Mouse (Mus musculus) forebrain, embryonic 12.5 days (tissue): ENCODE measurements around the gene 2010111I01Rik. TPM values are rescaled to one million over a fixed set of nuclear protein-coding genes. Genes with fewer than 3 reads are reported as not detected.
"Not testable (repeated sequence)": the region's sequence is repeated elsewhere in the genome, so short reads cannot be mapped to it uniquely, and the experiment has no call there.

ENCODE experiments used
- ATAC-seq: fragments of 200-750 bp; cut with Nextera tagmentation; 2 replicates; pipeline ENCODE4 v1.8.0; 2017; ENCODE audit warnings: moderate TSS enrichment; ENCODE audit not compliant: low FRiP score
- H3K27ac ChIP-seq: fragments of 300-500 bp; sonication (generic); 2 replicates; pipeline ENCODE4 v1.5.1; 2016; ENCODE audit warnings: mild to moderate bottlenecking
- H3K27me3 ChIP-seq: fragments of 300-500 bp; sonication (generic); 2 replicates; pipeline ENCODE4 v1.6.1; 2016; ENCODE audit warnings: mild to moderate bottlenecking
- H3K36me3 ChIP-seq: fragments of 300-500 bp; sonication (generic); replicated peaks from 2 replicates; pipeline ENCODE4 v1.6.1; 2016; ENCODE audit warnings: mild to moderate bottlenecking
- H3K4me1 ChIP-seq: fragments of 300-500 bp; sonication (generic); 2 replicates; pipeline ENCODE4 v1.6.1; 2016
- H3K4me2 ChIP-seq: fragments of 300-500 bp; sonication (generic); 2 replicates; pipeline ENCODE4 v1.6.1; 2016; ENCODE audit warnings: mild to moderate bottlenecking, moderate library complexity
- H3K4me3 ChIP-seq: fragments of 300-500 bp; sonication (generic); replicated peaks from 2 replicates; pipeline ENCODE4 v1.5.1; 2016; ENCODE audit warnings: mild to moderate bottlenecking
- H3K9ac ChIP-seq: fragments of 300-500 bp; sonication (generic); 2 replicates; pipeline ENCODE4 v1.6.1; 2016; ENCODE audit warnings: mild to moderate bottlenecking
- H3K9me3 ChIP-seq: fragments of 300-500 bp; sonication (generic); 2 replicates; pipeline ENCODE4 v1.6.1; 2016
- WGBS: fragments of 180-500 bp; shearing (Covaris S2); methylation state at CpG from one replicate; pipeline ENCODE4 v1.1.7; 2016; 5-methylcytosine and 5-hydroxymethylcytosine counted together
- polyA plus RNA-seq: library from polyadenylated mRNA; unstranded; fragments of >200 nt; fragmentation: Nextera tagmentation; extraction: Ambion mirVana; gene quantifications from 2 replicates; pipeline ENCODE4 v1.2.1, GENCODE M21; 2016

Gene 2010111I01Rik
- polyA plus RNA-seq, 1 experiment from 2014 or later, result 34.3 TPM

DNA sequence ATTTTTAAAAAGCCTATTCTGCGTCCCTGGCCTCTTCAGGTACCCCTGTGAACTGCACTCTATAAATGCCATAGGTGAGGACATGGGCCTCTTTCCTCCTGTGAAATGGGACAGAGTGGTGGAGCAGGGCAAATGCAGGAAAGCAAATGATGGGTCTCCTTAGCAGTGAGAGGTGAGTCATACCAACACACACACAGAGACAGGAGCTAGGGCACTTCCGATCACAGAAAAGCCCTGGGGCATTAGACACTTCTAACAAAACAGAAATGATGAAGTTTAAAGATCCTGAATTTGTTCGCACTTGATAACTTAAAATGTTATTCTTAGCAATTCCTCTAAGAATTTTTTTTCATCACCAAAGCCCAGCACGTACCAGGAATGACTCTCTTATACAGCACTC, 375.3 kb downstream of the 2010111I01Rik start:
- no peak overlapping the region for H3K4me3 ChIP-seq
- WGBS, result 89% methylated on average over 4 of the region's 4 CpGs
- no peak for ATAC-seq

DNA sequence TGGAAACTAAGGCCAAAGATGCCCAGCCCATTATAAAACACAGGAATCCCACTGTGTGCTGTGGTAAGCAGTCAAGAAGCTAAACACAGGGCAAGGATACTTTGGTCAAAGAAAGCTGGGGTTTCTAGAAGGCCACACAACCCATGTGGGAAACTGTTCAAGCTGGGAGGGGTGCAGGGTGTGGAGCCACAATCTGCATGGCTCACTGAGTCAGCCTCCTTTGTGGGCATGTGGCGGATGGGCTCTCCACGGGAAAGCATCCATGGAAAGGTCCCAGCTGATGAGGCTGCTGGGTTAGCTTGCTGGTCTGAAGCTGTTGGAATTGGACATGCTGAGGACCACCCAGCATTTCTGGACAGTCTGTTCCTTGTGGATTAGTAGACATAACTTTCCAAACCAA, 378.1 kb downstream of the 2010111I01Rik start:
- Histone ChIP-seq H3K4me2 (no peak overlapping the region), H3K27me3 (no peaks in the 10 kb centered on the region), H3K9me3 (no peaks in the 10 kb centered on the region), H3K9ac (no peak overlapping the region), H3K4me3 (no peak overlapping the region), H3K36me3 (no peaks in the 10 kb centered on the region), H3K27ac (no peak overlapping the region), H3K4me1 (no peaks in the 10 kb centered on the region)
- 88% methylated on average over 2 of the region's 2 CpGs for WGBS
- no peak for ATAC-seq

More for the DNA sequence above, 375.3 kb downstream of the 2010111I01Rik start:
- Histone ChIP-seq H3K27ac (no peak overlapping the region), H3K4me2 (no peak overlapping the region), H3K36me3 (no peaks in the 10 kb centered on the region), H3K9me3 (no peaks in the 10 kb centered on the region), H3K27me3 (no peaks in the 10 kb centered on the region), H3K9ac (no peak overlapping the region), H3K4me1 (peaks cover 18% of the 10 kb centered on the region)

DNA sequence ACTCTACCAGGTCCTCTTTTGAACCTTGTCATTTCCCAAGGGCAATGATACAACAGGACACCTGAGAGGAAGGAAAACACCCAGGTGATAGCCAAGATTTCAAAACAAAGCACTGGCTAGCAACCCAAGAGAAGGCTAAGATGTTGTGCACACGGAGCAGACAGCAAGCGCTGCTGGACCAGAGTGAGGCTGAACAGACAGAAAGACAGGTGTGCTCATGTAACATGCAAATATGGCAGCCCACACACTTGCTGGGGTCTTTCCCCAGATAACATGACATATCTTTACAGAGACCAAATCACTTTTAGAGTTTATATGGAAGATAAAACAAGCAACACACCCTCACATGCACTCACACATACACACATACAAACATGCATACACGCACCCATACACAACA, 379.8 kb downstream of the 2010111I01Rik start:
- WGBS, result 93% methylated on average over 3 of the region's 3 CpGs
- no peaks in the 10 kb centered on the region for H3K27me3 ChIP-seq
- no peaks in the 10 kb centered on the region for H3K36me3 ChIP-seq
- H3K27ac ChIP-seq, result no peak overlapping the region
- no peak overlapping the region for H3K9ac ChIP-seq
- no peaks in the 10 kb centered on the region for H3K9me3 ChIP-seq
- H3K4me1 ChIP-seq, result no peaks in the 10 kb centered on the region
- no peak overlapping the region for H3K4me3 ChIP-seq
- ATAC-seq, result no peak
- H3K4me2 ChIP-seq, result no peak overlapping the region

DNA sequence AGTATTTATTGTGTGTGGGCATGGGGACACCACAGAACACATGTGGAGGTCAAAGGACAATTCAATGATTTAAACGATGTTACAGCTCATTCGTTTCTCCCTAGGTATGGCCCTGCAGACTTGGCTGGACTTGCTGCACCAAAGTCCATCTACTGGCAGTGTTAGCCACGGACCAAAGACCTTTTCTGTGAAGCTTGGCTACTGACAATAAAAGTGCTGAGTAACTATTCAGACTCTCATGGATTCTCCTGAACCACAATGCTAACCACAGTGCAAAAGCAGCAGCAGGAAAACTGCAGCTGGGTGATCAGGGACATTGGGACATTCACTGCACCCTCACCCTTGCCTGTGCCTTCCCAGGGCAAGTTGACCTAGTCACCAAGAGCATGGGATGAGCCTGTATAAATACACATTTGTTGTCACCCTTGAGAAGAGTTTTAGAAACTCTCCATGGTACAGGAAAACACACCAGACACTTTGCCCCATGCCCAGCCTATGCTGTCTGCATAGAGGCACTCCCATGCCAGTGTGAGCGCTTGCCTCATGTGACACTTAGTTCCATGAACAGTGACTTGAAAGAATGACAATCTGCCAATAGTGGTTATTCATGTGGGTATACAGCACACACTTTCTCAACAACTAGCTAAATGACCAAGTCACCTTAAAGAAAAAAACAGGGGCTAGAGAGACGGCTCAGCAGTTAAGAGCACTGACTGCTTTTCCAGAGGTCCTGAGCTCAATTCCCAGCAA, 381.0 kb downstream of the 2010111I01Rik start:
- H3K4me2 ChIP-seq, result no peak overlapping the region
- H3K36me3 ChIP-seq, result no peaks in the 10 kb centered on the region
- H3K27ac ChIP-seq, result no peak overlapping the region
- H3K9me3 ChIP-seq, result no peaks in the 10 kb centered on the region
- H3K4me3 ChIP-seq, result no peak overlapping the region
- H3K4me1 ChIP-seq, result no peaks in the 10 kb centered on the region
- H3K27me3 ChIP-seq, result no peaks in the 10 kb centered on the region
- no peak for ATAC-seq
- no peak overlapping the region for H3K9ac ChIP-seq
- WGBS, result 81% methylated on average over 5 of the region's 5 CpGs

DNA sequence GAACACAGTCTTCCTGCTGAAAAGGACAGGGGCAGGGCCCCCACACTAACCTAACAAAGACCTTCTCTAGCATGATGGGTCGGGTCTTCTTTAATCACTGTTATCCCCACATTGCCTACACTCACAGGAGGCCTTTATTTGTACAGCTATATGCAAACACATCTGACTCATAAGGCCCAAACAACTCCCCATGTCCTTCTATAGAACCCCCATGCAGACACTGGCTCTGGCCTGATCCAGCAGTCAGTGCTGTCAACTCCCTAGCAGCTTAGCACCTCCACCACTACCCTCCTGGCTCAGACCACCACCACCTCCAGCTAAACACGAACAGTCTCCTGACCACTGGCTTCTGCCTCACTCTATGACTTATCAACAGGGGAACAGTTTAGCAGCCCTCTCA, 382.9 kb downstream of the 2010111I01Rik start:
- no peaks in the 10 kb centered on the region for H3K27me3 ChIP-seq
- no peak for ATAC-seq
- 92% methylated on average over 2 of the region's 2 CpGs for WGBS

DNA sequence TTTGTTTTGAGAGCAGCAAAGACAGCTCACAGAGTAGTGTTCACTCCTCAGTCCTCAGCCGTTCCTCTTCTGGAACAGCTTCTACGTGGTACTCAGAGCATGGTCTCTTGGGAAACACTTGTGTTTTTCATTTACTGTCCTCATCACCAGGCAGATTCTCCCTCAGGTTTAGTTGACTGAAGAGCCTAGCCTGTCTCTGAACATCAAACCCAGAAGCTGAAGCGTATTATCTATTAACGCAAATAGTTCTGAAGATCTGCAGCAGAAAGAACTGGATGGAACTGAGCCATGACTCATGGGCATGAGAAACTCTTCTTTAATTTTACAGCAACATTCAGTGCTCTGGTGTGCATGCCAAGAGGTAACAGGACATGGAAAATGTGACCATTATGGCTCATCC, 385.4 kb downstream of the 2010111I01Rik start:
- H3K36me3 ChIP-seq, result no peaks in the 10 kb centered on the region
- no peaks in the 10 kb centered on the region for H3K4me1 ChIP-seq
- ATAC-seq, result no peak
- 92% methylated on average over 4 of the region's 4 CpGs for WGBS
- no peaks in the 10 kb centered on the region for H3K9me3 ChIP-seq
- H3K4me2 ChIP-seq, result no peak overlapping the region
- H3K4me3 ChIP-seq, result no peak overlapping the region
- H3K27me3 ChIP-seq, result no peaks in the 10 kb centered on the region
- no peak overlapping the region for H3K27ac ChIP-seq
- H3K9ac ChIP-seq, result no peak overlapping the region

More for the DNA sequence above, 382.9 kb downstream of the 2010111I01Rik start:
- Histone ChIP-seq H3K9me3 (no peaks in the 10 kb centered on the region), H3K27ac (no peak overlapping the region), H3K4me3 (no peak overlapping the region), H3K9ac (no peak overlapping the region), H3K36me3 (no peaks in the 10 kb centered on the region), H3K4me2 (no peak overlapping the region), H3K4me1 (no peaks in the 10 kb centered on the region)

DNA sequence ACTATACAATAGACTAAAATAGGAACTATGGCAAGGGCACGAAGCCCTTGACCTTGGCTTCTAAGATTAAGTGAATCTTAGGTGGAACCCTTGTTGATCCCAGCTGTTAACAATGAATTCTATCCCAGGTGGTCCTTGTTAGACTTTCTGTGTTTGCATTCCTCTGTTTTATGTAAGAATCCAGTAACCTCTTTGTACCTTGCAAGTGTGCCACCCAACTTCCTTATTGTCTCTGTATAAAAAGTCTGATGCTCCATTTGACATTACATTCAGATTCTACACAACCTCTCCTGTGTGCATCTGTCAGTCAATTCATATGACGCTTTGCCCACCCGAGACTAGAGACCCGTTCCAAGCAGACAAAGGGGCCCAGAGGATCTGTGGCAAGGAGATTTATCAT, 388.6 kb downstream of the 2010111I01Rik start:
- not testable (repeated sequence) for H3K4me2 ChIP-seq, H3K27me3 ChIP-seq, H3K9ac ChIP-seq, ATAC-seq, H3K9me3 ChIP-seq, H3K4me1 ChIP-seq, H3K36me3 ChIP-seq, H3K27ac ChIP-seq, H3K4me3 ChIP-seq
- 83% methylated on average over 4 of the region's 4 CpGs for WGBS

DNA sequence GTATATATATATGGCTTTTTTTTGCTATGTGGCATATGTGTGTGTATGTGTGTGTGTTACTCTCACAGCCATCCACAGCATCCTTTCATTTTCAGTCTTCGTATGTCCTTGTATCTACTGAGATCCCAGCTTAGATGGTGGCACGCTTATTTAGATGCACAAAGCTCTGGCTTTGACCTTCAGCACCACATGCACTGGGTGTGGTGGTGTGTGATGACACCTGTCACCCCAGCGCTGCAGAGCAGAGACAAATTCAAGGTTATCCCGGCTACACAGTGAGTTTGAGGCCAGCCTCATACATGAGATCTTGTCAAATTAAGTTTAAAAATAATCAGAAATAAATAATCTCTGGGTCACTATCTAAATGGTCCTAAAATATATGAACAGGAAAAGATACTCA, 391.4 kb downstream of the 2010111I01Rik start:
- Histone ChIP-seq H3K27ac (no peak overlapping the region), H3K27me3 (no peaks in the 10 kb centered on the region), H3K9me3 (no peaks in the 10 kb centered on the region), H3K4me1 (no peaks in the 10 kb centered on the region), H3K9ac (no peak overlapping the region), H3K4me3 (no peak overlapping the region), H3K36me3 (no peaks in the 10 kb centered on the region), H3K4me2 (no peak overlapping the region)
- WGBS, result 95% methylated on average over 4 of the region's 4 CpGs
- no peak for ATAC-seq

DNA sequence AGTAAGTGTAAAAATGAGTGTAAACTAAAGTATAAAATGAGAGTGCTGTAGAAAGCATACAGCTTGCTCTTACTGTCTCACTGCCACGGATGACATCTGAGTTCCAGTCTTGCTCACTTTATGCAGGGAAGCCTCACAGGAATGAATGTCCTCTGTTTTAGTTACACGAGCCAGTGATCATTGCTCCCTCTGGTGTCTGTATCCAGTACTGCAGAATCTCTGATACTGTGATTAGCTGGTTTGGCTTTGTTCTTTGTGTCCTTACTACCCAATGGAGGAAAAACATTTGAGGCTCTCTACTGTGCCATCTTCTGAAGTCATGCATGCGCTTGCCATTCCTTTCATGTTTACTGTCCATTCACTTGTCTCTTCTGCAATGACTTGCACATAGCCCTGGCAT, 391.9 kb downstream of the 2010111I01Rik start:
- Histone ChIP-seq H3K9me3 (no peaks in the 10 kb centered on the region), H3K4me2 (no peak overlapping the region), H3K4me3 (no peak overlapping the region), H3K36me3 (no peaks in the 10 kb centered on the region), H3K4me1 (no peaks in the 10 kb centered on the region), H3K27me3 (no peaks in the 10 kb centered on the region), H3K27ac (no peak overlapping the region), H3K9ac (no peak overlapping the region)
- no peak for ATAC-seq
- 35% methylated on average over 3 of the region's 3 CpGs for WGBS

DNA sequence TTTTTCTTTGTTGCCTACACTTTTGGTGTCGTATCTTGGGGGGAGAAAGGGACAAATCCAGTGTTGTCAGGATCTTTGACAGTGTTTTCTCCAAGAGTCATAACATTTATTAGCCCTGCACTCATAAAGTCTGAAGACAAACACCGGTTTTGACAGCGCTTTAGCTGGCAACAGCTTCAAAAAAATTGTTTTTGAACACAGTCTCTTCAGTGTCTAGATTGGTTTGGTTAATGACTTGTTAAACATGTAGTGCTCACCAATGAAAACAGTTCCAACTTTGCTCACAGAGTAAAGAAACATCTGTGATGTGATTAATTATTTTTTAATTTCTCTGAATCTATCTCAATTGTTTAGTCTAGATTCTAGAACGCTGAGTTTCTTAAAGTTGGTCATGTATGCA, 394.7 kb downstream of the 2010111I01Rik start:
- Histone ChIP-seq H3K9ac (no peak overlapping the region), H3K4me1 (no peaks in the 10 kb centered on the region), H3K36me3 (no peaks in the 10 kb centered on the region), H3K9me3 (no peaks in the 10 kb centered on the region), H3K4me2 (no peak overlapping the region), H3K27ac (no peak overlapping the region), H3K4me3 (no peak overlapping the region), H3K27me3 (no peaks in the 10 kb centered on the region)
- ATAC-seq, result no peak
- 87% methylated on average over 4 of the region's 4 CpGs for WGBS

DNA sequence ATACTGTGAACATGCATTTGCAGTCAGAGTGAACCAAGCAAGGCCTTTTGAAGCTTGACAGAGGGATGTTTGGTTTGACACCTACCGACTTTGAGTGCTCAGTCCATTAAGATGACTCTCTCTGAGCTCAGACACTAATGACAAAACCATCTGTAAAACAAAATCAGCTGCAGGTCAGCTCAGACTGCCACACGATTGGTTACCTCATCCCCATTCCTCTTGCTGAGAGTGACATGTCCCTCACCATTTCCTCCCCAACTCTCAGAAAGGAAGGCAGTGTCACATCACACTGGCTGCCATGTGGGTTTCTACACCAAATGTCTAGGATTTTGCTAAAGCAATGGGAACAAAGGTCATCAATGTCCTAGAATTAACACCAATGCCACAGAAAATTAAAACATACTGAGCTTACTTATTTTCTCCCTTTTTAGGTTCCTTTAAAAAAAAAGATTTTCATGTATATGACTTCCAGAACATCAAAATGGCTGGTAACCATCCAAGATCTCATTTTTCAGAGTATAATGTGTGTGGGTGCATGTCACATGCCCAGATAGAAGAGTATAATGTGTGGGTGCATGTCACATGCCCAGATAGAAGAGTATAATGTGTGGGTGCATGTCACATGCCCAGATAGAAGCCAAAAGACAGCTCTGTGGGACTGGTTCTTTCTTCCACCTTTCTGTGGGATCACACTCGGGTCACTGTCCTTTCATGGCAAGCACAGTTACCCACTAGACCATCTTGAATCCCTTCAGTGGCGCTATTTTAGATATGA, 395.6 kb downstream of the 2010111I01Rik start:
- H3K4me3 ChIP-seq, result no peak overlapping the region
- H3K9ac ChIP-seq, result no peak overlapping the region
- no peak for ATAC-seq
- H3K36me3 ChIP-seq, result no peaks in the 10 kb centered on the region
- H3K27ac ChIP-seq, result no peak overlapping the region
- H3K27me3 ChIP-seq, result no peaks in the 10 kb centered on the region
- no peak overlapping the region for H3K4me2 ChIP-seq
- H3K4me1 ChIP-seq, result no peaks in the 10 kb centered on the region
- WGBS, result 82% methylated on average over 4 of the region's 4 CpGs
- no peaks in the 10 kb centered on the region for H3K9me3 ChIP-seq

DNA sequence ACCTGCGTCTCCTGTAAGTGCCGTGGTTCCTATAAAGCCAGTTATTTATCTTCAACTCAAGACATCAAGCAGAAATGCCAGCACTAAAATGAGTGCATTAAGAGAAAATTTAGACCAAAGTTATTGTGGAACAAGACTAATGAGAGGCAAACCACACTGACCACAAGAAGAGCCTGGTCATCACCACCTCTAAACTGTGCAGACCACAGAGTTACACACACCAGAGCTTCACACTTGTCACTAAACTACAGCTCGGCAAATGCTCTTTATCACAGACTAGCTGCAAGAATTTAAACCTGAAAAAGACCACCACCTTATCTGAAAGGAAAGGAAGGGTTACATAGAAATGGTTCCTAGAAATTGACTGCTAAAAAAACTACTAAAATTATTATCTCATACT, 397.1 kb downstream of the 2010111I01Rik start:
- 89% methylated on average over 3 of the region's 3 CpGs for WGBS
- no peak overlapping the region for H3K27ac ChIP-seq
- H3K4me1 ChIP-seq, result no peaks in the 10 kb centered on the region
- no peak for ATAC-seq
- H3K36me3 ChIP-seq, result no peaks in the 10 kb centered on the region
- no peak overlapping the region for H3K4me3 ChIP-seq
- no peak overlapping the region for H3K4me2 ChIP-seq
- H3K9me3 ChIP-seq, result no peaks in the 10 kb centered on the region
- H3K9ac ChIP-seq, result no peak overlapping the region
- no peaks in the 10 kb centered on the region for H3K27me3 ChIP-seq
